Mouse (Mus musculus): Measurements from ENCODE around the gene Pigq.

GRCm38 (mm10) chr17:25984066-25984465 is 39.3 kb upstream of the Pigq start:
- no peak for TF ChIP-seq POLR2A (IDR thresholded peaks at IDR 0.05; ENCODE audit: insufficient read depth, low read depth, low read length)
- TF ChIP-seq CTCF (IDR thresholded peaks at IDR 0.05; ENCODE audit: insufficient read depth, low read depth, low read length): no peak
